Mouse (Mus musculus): ENCODE results near the gene Msantd2.

Gene Msantd2

GRCm38 (mm10) chr9:37504348-37504747 is 15.2 kb downstream of the Msantd2 start:
- no peak for DNase-seq (ENCODE audit: low spot score in 2 of 2)

GRCm38 (mm10) chr9:37506023-37506422 is 16.9 kb downstream of the Msantd2 start:
- no peak for DNase-seq (ENCODE audit: low spot score in 2 of 2)

- no peak for DNase-seq (ENCODE audit: low spot score in 2 of 2)
These were observed 23.0 kb downstream of the Msantd2 start for GRCm38 (mm10) chr9:37512097-37512496.

GRCm38 (mm10) chr9:37514456-37514855 is 25.3 kb downstream of the Msantd2 start:
- no peak for DNase-seq (ENCODE audit: low spot score in 2 of 2)

- DNase-seq (ENCODE audit: low spot score in 2 of 2) = no peak
These were observed 28.3 kb downstream of the Msantd2 start for GRCm38 (mm10) chr9:37517467-37517866.

GRCm38 (mm10) chr9:37518991-37519390 is 29.9 kb downstream of the Msantd2 start:
- no peak for DNase-seq (ENCODE audit: low spot score in 2 of 2)

GRCm38 (mm10) chr9:37519995-37520394 is 30.9 kb downstream of the Msantd2 start:
- DNase-seq (ENCODE audit: low spot score in 2 of 2) = no peak

- no peak for DNase-seq (ENCODE audit: low spot score in 2 of 2)
These were observed 36.3 kb downstream of the Msantd2 start for GRCm38 (mm10) chr9:37525461-37525860.

- DNase-seq (ENCODE audit: low spot score in 2 of 2) = no peak
These were observed 37.6 kb downstream of the Msantd2 start for GRCm38 (mm10) chr9:37526443-37527395.

GRCm38 (mm10) chr9:37527396-37528224 is 38.5 kb downstream of the Msantd2 start, which contains the start of gene Esam:
TSS of gene Esam (plus strand) at chr9:37528078.
- no peak for DNase-seq (ENCODE audit: low spot score in 2 of 2)

GRCm38 (mm10) chr9:37528225-37528970 is 39.3 kb downstream of the Msantd2 start:
- no peak for DNase-seq (ENCODE audit: low spot score in 2 of 2)

- DNase-seq (ENCODE audit: low spot score in 2 of 2) = no peak
These were observed 41.1 kb downstream of the Msantd2 start for GRCm38 (mm10) chr9:37530031-37530887.

- no peak for DNase-seq (ENCODE audit: low spot score in 2 of 2)
These were observed 42.0 kb downstream of the Msantd2 start for GRCm38 (mm10) chr9:37530888-37531705.

- no peak for DNase-seq (ENCODE audit: low spot score in 2 of 2)
These were observed 47.7 kb downstream of the Msantd2 start for GRCm38 (mm10) chr9:37536851-37537250.

- DNase-seq (ENCODE audit: low spot score in 2 of 2) = no peak
These were observed 48.6 kb downstream of the Msantd2 start for GRCm38 (mm10) chr9:37537658-37538250.

GRCm38 (mm10) chr9:37539170-37540025 is 50.3 kb downstream of the Msantd2 start, which contains the start of gene Vsig2:
TSS of gene Vsig2 (plus strand) at chr9:37539255.
- DNase-seq (ENCODE audit: low spot score in 2 of 2) = no peak

- DNase-seq (ENCODE audit: low spot score in 2 of 2) = no peak
These were observed 51.1 kb downstream of the Msantd2 start for GRCm38 (mm10) chr9:37540226-37540625.

All from spleen, postnatal 36 days (tissue).